Comparison of ENCODE assay signal across 7 mouse cellular contexts in genomic region chr9:75171721-75172120, GRCm38 (mm10).
"Had no signal": no experiment of that assay in that cellular context is flagged by ENCODE, and none has a peak within 500 bp of the region (broad histone marks: within the 10 kb centered on the region; RNA-seq: fewer than 3 reads in every experiment).

No protein-coding gene starts in this region.

- DNase-seq: liver, postnatal 0 days; lung, adult 2 months; lung, postnatal 14 days; lung, postnatal 36 days; thymus, adult 18-20 months; thymus, postnatal 25 days; thymus, postnatal 4 days had no signal
